Mouse (Mus musculus) embryonic facial prominence, embryonic 14.5 days (tissue): Measurements from ENCODE around the gene Scrn2. TPM values are rescaled to one million over a fixed set of nuclear protein-coding genes. Genes with fewer than 3 reads are reported as not detected.

Source experiments
- ATAC-seq: fragments of 200-750 bp; cut with Nextera tagmentation; 2 replicates; pipeline ENCODE4 v1.8.0; 2017; ENCODE audit warnings: low read depth, moderate number of reproducible peaks, moderate TSS enrichment
- DNase-seq: peaks from one replicate; pipeline ENCODE4 v3.0.0-alpha.2; 2015; ENCODE audit warnings: low spot score
- H3K27ac ChIP-seq: fragments of 300-500 bp; sonication (generic); replicated peaks from 2 replicates; pipeline ENCODE4 v1.5.1; 2014; ENCODE audit warnings: low read depth, mild to moderate bottlenecking, low read length, moderate library complexity
- H3K27me3 ChIP-seq: fragments of 300-500 bp; sonication (generic); replicated peaks from 2 replicates; pipeline ENCODE4 v1.6.1; 2014; ENCODE audit warnings: low read length; ENCODE audit not compliant: control insufficient read depth, insufficient read depth
- H3K36me3 ChIP-seq: fragments of 300-500 bp; sonication (generic); 2 replicates; pipeline ENCODE4 v1.6.1; 2014; ENCODE audit warnings: low read length, mixed read lengths; ENCODE audit not compliant: control insufficient read depth, insufficient read depth
- H3K4me1 ChIP-seq: fragments of 300-500 bp; sonication (generic); 2 replicates; pipeline ENCODE4 v1.6.1; 2014; ENCODE audit warnings: antibody characterized with exemption, low read length; ENCODE audit not compliant: control insufficient read depth, insufficient read depth
- H3K4me2 ChIP-seq: fragments of 300-500 bp; sonication (generic); 2 replicates; pipeline ENCODE4 v1.6.1; 2014; ENCODE audit warnings: low read depth, mild to moderate bottlenecking, low read length, moderate library complexity, mixed read lengths
- H3K4me3 ChIP-seq: fragments of 300-500 bp; sonication (generic); 2 replicates; pipeline ENCODE4 v1.5.1; 2014; ENCODE audit warnings: low read depth, mild to moderate bottlenecking, low read length
- H3K9ac ChIP-seq: fragments of 300-500 bp; sonication (generic); 2 replicates; pipeline ENCODE4 v1.6.1; 2014; ENCODE audit warnings: low read depth, mild to moderate bottlenecking, low read length, moderate library complexity, mixed read lengths
- H3K9me3 ChIP-seq: fragments of 300-500 bp; sonication (generic); 2 replicates; pipeline ENCODE4 v1.6.1; 2016; ENCODE audit warnings: low read length; ENCODE audit not compliant: control insufficient read depth
- WGBS: fragments of 180-500 bp; shearing (Covaris S2); extraction: QIAGEN DNeasy Blood & Tissue Kit; methylation state at CpG from one replicate; pipeline ENCODE4 v1.1.7; 2014; 5-methylcytosine and 5-hydroxymethylcytosine counted together
- polyA plus RNA-seq: library from polyadenylated mRNA; unstranded; fragments of >200 nt; fragmentation: Nextera tagmentation; extraction: Ambion mirVana; gene quantifications from 2 replicates; pipeline ENCODE4 v1.2.1, GENCODE M21; 2014

Gene Scrn2
- polyA plus RNA-seq, 1 experiment from 2014 or later, result 14.7 TPM

DNA sequence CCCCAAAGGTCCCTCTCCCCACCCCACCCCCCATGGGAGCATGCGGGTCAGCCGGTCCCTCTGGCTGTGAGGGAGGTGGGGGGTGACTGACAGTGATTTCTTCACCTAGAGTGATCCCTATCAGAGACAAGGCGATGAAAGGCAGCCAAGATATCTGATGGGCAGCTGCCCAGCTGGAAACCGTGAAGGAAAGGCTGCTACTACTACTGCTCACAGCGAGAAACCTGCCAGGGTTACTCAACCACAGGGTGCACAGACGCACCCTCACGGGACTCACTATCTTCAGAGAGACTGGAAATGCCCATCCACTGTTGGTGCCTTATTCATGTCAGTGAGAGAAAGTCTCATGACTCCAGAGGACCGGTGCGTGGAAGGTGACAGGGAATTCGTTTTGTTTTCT lies 4.8 kb upstream of the Scrn2 start:
- Histone ChIP-seq H3K4me3 (no peak overlapping the region), H3K4me1 (peaks cover 7% of the 10 kb centered on the region), H3K36me3 (no peaks in the 10 kb centered on the region), H3K4me2 (peak overlapping the region; percentile 60; the same call in 1 of the 2 replicates), H3K27ac (no peak overlapping the region), H3K9ac (0 out of 2 replicates have a peak overlapping the region, but pooled peaks have one; percentile 52), H3K9me3 (no peaks in the 10 kb centered on the region), H3K27me3 (peaks cover 50% of the 10 kb centered on the region)
- DNase-seq (no peak), ATAC-seq (no peak)
- 28% methylated on average over 10 of the region's 10 CpGs for WGBS

DNA sequence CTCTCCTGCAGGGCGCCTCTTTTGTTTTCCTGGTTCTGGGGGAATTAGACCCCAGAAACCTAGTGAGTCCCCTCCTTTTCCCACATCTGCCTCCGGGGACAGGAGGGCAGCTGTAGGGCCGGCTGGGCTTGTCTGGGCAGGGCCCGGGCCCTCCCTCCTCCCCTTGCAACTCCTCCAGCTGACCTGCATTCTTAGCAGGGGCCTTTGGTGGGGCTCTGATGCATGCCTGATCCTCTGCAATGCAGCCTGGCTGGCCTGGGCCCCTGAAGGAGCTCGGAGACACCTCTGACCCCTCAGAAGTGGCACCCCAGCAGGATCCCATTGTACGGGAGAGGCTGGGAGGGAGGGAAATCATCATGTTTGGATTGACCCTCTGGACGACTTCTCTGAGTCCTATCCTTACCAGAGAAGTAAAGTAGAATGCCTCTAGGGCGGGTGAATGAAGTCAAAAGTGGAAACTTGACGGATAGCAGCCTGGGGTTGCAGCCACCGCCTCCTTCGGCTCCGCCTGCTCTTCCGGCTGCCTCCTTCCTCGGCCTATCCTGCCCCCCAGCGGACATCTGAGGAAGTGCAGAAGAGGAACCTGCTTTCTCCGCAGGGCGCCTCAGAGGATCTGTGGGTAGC lies 3.9 kb upstream of the Scrn2 start:
- Histone ChIP-seq H3K36me3 (no peaks in the 10 kb centered on the region), H3K27ac (peak overlapping the region; percentile 57), H3K9me3 (no peaks in the 10 kb centered on the region), H3K4me1 (peaks cover 7% of the 10 kb centered on the region), H3K4me2 (peak overlapping the region; percentile 60), H3K9ac (peak overlapping the region; percentile 52), H3K4me3 (peak overlapping the region; percentile 29), H3K27me3 (peaks cover 42% of the 10 kb centered on the region)
- ATAC-seq, result peak; percentile 64
- WGBS, result 3% methylated on average over 15 of the region's 17 CpGs
- peak; percentile 89 for DNase-seq

DNA sequence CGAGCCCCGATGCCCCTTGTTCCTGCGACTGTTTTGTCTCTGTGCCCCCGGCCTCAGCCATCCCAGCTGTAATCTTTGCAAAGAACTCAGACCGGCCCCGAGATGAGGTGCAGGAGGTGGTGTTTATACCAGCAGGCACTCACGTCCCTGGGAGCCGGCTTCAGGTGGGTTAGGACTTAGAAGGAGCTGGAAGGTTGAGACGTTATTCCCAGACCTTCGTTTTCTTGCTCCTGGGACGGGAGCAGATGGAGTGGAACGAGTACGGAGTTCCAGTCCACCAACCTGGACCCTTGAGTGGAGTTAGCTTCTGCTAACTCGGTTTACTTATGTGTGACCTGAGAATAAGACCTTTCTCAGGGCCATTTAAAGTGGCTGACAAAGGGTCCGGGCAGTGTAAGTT lies 688 bp downstream of the Scrn2 start:
- Histone ChIP-seq H3K9me3 (no peaks in the 10 kb centered on the region), H3K4me2 (peak overlapping the region; percentile 79), H3K36me3 (peaks cover 10% of the 10 kb centered on the region; the same call in 1 of the 2 replicates), H3K4me1 (peaks cover 7% of the 10 kb centered on the region; the same call in 1 of the 2 replicates), H3K27ac (peak overlapping the region; percentile 81), H3K27me3 (no peaks in the 10 kb centered on the region), H3K9ac (peak overlapping the region; percentile 83), H3K4me3 (peak overlapping the region; percentile 75)
- ATAC-seq (no peak), DNase-seq (no peak)
- WGBS, result 17% methylated on average over 15 of the region's 15 CpGs

DNA sequence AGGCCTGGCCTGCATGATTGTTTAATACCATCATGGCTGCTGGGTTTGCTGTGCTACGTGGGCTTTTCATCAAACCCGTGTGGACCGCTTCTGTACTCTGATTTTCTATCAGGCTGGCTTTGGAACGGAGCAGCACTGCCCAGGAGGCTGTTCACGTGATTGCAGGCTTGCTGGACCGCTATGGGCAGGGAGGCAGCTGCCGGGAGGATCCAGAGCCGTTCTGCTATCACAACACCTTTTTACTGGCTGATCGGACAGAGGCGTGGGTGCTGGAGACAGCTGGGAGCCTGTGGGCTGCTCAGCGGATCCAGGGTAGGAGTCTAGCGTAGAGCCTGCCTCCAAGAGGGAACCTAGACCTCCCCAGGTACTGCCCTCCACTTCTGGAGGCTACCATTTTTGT lies 2.2 kb downstream of the Scrn2 start:
- DNase-seq (no peak), ATAC-seq (no peak)
- Histone ChIP-seq H3K27ac (no peak overlapping the region), H3K4me1 (no peaks in the 10 kb centered on the region), H3K36me3 (peaks cover 10% of the 10 kb centered on the region; the same call in 1 of the 2 replicates), H3K9me3 (no peaks in the 10 kb centered on the region), H3K27me3 (no peaks in the 10 kb centered on the region), H3K4me3 (no peak overlapping the region), H3K9ac (no peak overlapping the region), H3K4me2 (no peak overlapping the region)
- WGBS, result 78% methylated on average over 12 of the region's 12 CpGs

DNA sequence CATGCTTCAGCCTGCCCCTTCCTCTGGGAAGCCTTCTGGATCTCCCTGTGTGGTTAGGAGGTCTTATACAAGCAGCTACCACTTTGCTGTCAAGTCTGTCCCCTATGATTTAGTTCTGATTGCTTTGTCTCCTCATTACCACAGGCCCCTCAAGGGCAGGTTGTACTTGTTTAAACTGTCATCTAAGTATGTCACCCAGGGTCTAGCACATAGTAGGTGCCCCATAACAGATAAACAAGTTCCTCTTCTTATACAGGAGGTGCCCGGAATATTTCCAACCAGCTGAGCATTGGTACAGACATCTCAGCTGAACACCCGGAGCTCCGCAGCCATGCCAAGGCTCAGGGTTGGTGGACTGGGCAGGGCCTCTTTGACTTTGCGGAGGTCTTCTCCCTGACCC lies 2.8 kb downstream of the Scrn2 start:
- H3K9me3 ChIP-seq, result no peaks in the 10 kb centered on the region
- no peak overlapping the region for H3K27ac ChIP-seq
- 92% methylated on average over 4 of the region's 4 CpGs for WGBS
- H3K27me3 ChIP-seq, result no peaks in the 10 kb centered on the region
- H3K4me1 ChIP-seq, result no peaks in the 10 kb centered on the region
- no peak for ATAC-seq
- no peak overlapping the region for H3K4me3 ChIP-seq
- no peak overlapping the region for H3K4me2 ChIP-seq
- no peak for DNase-seq
- H3K36me3 ChIP-seq, result peaks cover 10% of the 10 kb centered on the region; the same call in 1 of the 2 replicates
- H3K9ac ChIP-seq, result no peak overlapping the region

DNA sequence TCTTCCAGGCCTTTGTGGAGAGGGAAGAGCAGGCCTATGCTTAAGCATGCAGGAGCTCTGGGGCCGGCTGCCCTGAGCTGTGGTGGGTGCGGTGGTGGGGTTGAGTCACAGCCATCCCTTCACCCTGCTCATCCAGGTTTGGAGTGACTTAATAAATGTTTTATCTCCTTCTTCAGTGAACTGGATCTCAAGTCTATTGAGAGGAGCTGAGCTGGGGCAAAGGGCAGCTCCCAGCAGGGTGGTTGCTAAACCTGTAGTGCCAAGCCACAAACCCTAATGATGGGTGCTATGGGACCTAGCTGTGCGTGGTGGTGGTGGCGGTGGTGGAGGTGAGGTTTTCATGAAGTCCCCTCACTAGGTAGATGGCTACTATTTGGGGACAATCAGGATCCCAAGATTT lies 4.0 kb downstream of the Scrn2 start:
- 94% methylated on average over 4 of the region's 4 CpGs for WGBS
- Histone ChIP-seq H3K4me2 (no peak overlapping the region), H3K27ac (no peak overlapping the region), H3K9ac (no peak overlapping the region), H3K4me3 (no peak overlapping the region), H3K4me1 (no peaks in the 10 kb centered on the region), H3K9me3 (no peaks in the 10 kb centered on the region), H3K27me3 (no peaks in the 10 kb centered on the region), H3K36me3 (peaks cover 10% of the 10 kb centered on the region; the same call in 1 of the 2 replicates)
- DNase-seq (no peak), ATAC-seq (no peak)

DNA sequence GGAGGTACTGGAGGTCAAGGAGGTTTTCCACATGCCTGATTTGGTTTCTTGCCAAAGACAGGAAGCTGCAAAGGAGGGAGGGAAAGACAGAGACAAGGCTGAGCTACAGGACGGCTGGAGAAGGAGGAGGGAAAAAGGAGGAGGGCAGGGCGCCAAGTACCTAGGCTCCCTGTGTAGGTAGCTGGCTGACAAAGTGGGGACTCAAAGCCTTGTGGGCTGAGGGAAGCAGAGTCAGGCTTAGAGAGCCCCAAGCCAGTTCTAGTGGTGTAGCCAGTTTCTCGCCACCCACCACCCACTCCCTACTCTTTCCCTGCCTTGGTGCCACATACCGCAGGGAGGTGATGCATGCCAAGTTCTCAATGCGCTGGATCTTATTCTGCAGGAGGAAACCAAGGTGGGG lies 6.4 kb downstream of the Scrn2 start:
- H3K27me3 ChIP-seq, result no peaks in the 10 kb centered on the region
- H3K4me2 ChIP-seq, result no peak overlapping the region
- ATAC-seq (no peak), DNase-seq (no peak)
- H3K4me1 ChIP-seq, result no peaks in the 10 kb centered on the region
- WGBS, result 70% methylated on average over 5 of the region's 5 CpGs
- H3K36me3 ChIP-seq, result peaks cover 10% of the 10 kb centered on the region; the same call in 1 of the 2 replicates
- H3K9me3 ChIP-seq, result no peaks in the 10 kb centered on the region
- H3K9ac ChIP-seq, result no peak overlapping the region
- H3K4me3 ChIP-seq, result no peak overlapping the region
- H3K27ac ChIP-seq, result no peak overlapping the region

DNA sequence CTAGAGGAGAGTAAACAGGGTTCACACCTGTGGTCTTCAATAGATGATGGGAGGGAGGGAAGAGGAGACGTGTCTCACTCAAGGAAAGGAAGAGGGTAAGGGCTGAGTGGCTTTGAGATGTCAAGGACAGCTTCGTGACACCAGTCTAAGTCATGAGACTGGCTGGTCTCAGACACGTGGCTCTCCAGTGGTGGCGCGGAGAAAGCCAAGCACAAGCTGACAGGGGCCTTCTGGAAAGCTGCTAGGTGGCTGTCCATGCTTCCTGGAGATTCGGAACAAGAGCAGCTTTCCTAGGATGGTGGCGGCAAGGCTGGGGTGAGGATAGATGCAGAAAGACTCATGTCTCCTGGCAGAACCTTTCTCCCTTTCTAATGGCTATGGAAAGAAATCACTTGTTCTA lies 9.1 kb downstream of the Scrn2 start:
- H3K27me3 ChIP-seq, result no peaks in the 10 kb centered on the region
- H3K27ac ChIP-seq, result no peak overlapping the region
- no peak for ATAC-seq
- no peaks in the 10 kb centered on the region for H3K36me3 ChIP-seq
- no peak overlapping the region for H3K4me2 ChIP-seq
- peaks cover 7% of the 10 kb centered on the region for H3K4me1 ChIP-seq
- H3K4me3 ChIP-seq, result no peak overlapping the region
- no peaks in the 10 kb centered on the region for H3K9me3 ChIP-seq
- H3K9ac ChIP-seq, result no peak overlapping the region
- 64% methylated on average over 7 of the region's 7 CpGs for WGBS
- DNase-seq, result no peak
